Mouse (Mus musculus): ENCODE results near the gene Nxph3.
A peak's percentile ranks its signal among the peaks of the same experiment; 100 is the strongest.

The Nxph3 gene

GRCm38 (mm10) chr11:95514298-95514861 is at the start of gene Nxph3:
Gene Nxph3 (minus strand): TSS chr11:95514570.
- DNase-seq = peak; percentile 77

GRCm38 (mm10) chr11:95563849-95564248 is 49.5 kb upstream of the Nxph3 start:
- no peak for DNase-seq

- DNase-seq = no peak
Measured at GRCm38 (mm10) chr11:95560773-95561172, 46.4 kb upstream of the Nxph3 start.

- no peak for DNase-seq
Measured at GRCm38 (mm10) chr11:95559761-95560160, 45.4 kb upstream of the Nxph3 start.

- no peak for DNase-seq
Measured at GRCm38 (mm10) chr11:95557719-95558118, 43.3 kb upstream of the Nxph3 start.

GRCm38 (mm10) chr11:95557032-95557431 is 42.7 kb upstream of the Nxph3 start:
- no peak for DNase-seq

GRCm38 (mm10) chr11:95555279-95555678 is 40.9 kb upstream of the Nxph3 start:
- DNase-seq = no peak

GRCm38 (mm10) chr11:95550301-95551021 is 36.1 kb upstream of the Nxph3 start:
- DNase-seq = no peak

GRCm38 (mm10) chr11:95546021-95546782 is 31.8 kb upstream of the Nxph3 start:
- DNase-seq = no peak

- DNase-seq = no peak
Measured at GRCm38 (mm10) chr11:95544546-95545327, 30.4 kb upstream of the Nxph3 start.

- DNase-seq = no peak
Measured at GRCm38 (mm10) chr11:95540637-95541385, 26.4 kb upstream of the Nxph3 start.

GRCm38 (mm10) chr11:95538378-95539104 is 24.2 kb upstream of the Nxph3 start:
- DNase-seq = peak; percentile 29

- peak; percentile 94 for DNase-seq
Measured at GRCm38 (mm10) chr11:95533484-95534160, 19.3 kb upstream of the Nxph3 start.

- no peak for DNase-seq
Measured at GRCm38 (mm10) chr11:95532353-95533072, 18.1 kb upstream of the Nxph3 start.

- DNase-seq = no peak
Measured at GRCm38 (mm10) chr11:95528231-95528630, 13.9 kb upstream of the Nxph3 start.

GRCm38 (mm10) chr11:95527307-95527706 is 12.9 kb upstream of the Nxph3 start:
- DNase-seq = no peak

- DNase-seq = peak; percentile 83
Measured at GRCm38 (mm10) chr11:95521563-95521962, 7.2 kb upstream of the Nxph3 start.

GRCm38 (mm10) chr11:95520456-95521072 is 6.2 kb upstream of the Nxph3 start:
- DNase-seq = peak; percentile 93

- DNase-seq = no peak
Measured at GRCm38 (mm10) chr11:95519996-95520395, 5.6 kb upstream of the Nxph3 start.

GRCm38 (mm10) chr11:95519299-95519698 is 4.9 kb upstream of the Nxph3 start:
- DNase-seq = no peak
